Mouse (Mus musculus): Measurements from ENCODE around the gene Scamp1.
A peak's percentile ranks its signal among the peaks of the same experiment; 100 is the strongest.

The Scamp1 gene

DNA sequence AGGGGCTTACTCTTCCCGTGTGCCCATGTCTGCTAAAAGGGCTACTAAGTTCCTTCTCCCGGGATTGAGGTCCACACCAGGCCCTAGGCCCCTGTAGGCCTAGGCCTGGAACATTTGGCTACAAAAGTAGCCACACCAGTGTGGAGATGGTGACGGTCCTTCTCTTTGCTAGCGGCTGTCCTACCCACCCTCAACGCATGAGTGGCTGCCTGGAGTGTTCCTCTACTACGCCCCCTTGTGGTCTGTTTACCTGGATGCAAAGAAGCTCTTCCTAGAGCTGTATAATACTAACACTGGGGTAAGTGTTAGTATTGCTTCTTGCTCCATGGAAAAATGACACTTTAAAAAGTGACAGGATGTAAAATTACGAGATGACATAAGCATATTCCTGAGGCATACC is 108.5 kb downstream of the Scamp1 start:
- no peak for DNase-seq (ENCODE audit: low spot score)

DNA sequence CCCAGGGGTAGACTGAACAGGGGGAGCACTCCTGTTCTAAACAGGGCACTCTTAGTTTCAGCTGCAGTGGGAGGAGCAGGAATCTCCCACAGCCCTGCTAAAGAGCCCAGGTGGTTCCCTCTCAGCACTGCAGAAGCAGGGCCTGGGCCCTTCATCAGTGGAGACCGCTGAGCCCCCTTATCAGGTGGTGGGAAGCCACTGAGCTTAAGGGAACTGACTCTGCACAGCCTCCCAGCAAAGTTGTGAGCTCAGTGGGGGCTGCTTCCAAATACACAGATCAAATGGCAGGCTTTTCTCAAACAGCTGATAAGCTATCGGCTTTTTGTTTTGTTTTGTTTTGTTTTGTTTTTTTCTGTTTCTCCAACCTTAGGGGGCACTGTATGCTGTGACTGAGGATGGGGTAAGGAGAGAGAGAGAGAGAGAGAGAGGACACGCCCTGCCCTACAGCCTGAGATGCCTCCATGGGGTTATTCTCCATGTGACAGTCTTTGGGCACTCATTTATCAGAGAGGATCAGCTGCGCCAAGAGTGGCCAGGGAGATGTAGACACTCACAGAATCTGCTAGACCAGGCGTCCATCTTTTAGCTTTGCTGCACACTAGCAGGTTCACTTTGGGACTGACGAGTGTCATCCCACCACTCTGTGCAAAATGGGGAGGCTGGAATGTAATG is 110.1 kb downstream of the Scamp1 start:
- no peak for DNase-seq (ENCODE audit: low spot score)

DNA sequence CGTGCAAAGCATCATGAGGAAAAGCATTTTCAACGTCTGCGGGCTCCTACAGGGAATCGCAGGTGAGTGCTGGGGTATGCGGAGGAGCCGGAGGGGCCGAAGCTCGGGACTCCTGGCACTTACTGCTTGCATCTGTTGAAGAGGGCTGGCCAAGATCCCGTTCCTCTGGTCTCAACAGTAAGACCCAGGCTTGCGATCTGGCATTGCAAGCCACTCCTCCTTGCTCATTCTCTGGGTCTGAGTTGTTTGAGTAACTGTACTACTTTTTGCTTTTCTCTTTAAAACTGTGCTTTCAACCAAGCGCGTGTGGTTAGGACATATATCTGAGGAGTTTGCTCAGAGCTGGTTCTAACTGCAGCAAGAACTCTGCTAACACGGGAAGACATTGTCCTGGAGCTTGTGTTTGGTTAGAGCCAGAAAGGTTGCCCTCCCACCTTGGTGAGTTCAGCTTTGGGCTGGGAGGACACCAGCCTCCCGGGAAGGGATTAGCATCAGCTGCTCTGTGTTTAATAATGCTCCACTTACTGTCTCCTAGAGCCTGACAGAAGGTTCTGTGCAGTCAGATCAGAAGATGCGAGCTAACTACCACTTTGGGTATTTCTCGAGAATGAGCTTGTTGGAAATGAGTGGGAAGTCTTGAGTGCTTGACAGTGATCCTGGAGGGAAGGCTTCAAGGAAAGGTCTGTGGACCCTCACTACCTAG is 110.9 kb downstream of the Scamp1 start:
- DNase-seq (ENCODE audit: low spot score): no peak

DNA sequence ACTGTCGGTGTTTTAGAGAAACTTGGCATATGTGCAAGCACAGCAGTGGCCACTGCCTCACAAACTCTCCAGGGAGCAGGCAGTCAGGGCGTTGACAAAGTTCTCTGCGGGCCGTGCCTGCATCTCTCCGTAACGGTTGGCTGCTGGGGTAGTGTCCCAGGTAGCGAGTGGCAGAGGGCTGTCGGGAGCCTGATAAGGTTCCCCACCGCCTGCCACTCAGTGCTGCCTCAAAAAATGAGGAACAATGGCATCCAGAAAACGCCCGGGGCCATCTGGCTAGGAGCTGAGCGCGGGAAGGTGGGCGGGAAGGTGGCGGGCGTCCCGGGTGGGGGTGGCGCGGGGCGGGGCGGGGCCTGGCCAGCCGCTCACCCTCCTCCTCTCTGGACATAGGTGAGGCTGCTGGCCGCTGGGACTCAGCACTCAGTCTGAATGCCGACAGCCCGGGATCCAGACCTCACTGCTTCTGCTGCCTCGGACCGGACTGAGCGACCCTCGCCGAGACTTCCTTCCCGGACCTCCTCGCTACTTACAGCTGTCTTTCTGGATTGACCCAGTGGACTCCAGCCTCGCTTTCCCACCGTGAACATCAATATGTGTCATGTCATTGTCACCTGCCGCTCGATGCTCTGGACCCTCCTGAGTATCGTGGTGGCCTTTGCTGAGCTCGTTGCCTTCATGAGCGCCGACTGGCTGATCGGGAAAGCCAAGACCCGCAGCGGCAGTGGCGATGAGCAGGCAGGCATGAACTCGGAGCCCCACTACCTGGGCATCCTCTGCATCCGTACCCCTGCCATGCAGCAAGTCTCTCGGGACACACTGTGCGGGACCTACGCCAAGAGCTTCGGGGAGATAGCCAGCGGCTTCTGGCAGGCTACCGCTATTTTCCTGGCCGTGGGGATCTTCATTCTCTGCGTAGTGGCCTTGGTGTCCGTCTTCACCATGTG is 111.8 kb downstream of the Scamp1 start:
- DNase-seq (ENCODE audit: low spot score): peak; percentile 62

DNA sequence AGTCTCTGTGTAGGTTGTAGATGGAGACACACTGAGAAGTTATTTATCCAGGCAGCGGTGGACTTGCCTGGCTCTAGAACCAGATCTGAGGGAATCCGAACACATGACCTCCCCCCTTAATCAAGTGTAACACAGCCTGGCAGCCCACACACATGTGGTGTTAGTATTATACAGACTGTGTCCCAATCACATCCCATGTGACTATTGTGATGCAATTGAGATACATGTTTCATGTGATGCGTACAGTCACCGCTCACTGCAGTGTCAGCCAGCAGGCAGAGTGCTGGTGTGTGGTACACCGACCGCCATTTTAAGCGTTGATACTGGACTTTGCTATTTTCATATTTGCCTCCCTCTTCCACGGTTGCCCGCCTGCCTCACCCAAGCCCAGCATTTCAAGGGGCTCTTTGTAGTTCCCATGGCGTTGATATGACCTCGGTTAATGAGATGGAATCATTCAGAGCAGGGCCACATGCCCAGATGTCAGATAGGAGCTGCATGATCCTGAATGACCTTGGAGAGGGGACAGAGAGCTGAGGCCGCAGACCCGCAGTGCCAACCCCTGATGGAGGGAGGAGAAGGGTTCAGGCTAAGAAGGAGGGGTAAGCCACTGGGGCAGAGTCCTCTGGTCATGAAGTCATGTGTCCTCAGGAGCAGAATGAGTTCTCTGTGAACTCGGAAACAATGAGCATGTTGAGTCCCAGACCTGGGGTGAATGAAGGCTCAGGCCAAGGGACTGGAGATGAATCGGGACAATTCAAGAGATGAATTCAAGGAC is 112.9 kb downstream of the Scamp1 start:
- DNase-seq (ENCODE audit: low spot score): no peak

DNA sequence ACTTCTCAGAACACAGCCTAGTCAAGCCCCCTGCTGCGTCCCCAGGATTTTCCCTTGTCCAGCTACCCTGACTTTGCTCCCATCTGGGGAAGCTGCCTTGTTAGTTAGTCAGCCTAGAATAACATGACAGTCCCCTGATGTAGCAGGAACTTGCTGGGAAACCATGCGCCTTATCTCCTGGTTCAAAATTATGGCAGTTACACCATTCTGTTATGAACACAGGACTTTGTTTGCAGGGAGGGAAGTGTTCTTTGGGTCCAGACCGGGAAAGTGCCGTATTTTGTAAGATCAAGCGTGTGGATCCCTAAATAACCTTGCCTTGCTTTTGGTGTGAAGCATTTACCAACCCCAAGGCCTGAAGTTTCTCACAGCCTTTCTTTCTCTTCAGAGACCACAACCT is 114.0 kb downstream of the Scamp1 start:
- no peak for DNase-seq (ENCODE audit: low spot score)

DNA sequence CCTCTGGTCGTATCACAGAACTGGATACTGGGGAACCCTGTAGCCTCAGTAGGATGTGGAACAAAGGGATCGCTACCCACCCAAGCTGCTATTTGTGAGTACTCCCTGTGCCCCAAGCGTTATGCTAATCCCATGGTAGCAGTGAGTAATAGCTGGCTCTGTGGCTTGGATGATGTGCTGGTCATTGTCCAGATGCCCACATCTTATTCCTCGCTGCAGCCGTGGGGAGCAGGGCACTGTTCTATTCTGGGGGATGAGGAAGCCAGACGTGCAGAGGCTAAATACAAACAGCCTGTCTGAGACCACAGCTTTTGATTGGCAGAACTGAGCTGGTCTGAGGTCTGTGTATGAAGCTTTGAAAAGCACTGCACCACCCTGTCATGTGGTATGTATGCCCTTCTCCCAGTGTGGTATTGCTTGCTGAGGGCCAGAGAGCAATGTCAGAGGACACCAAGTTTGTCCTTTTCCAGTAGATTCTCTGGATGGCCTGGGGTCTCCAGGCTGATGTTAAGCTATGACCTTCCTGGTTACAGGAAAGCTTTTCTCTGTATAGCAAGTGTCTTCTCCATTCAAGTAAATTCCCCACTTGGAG is 116.2 kb downstream of the Scamp1 start:
- DNase-seq (ENCODE audit: low spot score): no peak

DNA sequence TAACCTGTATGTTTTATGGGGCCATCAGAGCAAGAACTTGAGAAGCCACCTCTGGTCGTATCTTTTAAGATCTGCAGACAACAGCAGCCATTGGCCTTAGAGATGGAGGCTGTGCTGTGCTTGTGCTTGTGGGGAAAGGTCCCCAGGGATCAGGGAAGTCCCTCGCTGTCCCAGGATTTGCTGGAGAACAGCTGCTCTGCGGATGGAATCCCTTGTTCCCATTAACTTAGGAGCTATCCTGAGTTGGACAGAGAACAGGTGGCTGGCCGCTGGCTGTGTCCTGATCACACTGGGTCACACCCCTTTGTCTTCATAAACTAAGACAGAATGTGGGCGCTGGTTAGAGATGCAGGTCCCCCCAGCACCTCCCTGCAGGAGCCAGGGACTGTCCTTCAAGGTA is 117.3 kb downstream of the Scamp1 start:
- DNase-seq (ENCODE audit: low spot score): no peak

DNA sequence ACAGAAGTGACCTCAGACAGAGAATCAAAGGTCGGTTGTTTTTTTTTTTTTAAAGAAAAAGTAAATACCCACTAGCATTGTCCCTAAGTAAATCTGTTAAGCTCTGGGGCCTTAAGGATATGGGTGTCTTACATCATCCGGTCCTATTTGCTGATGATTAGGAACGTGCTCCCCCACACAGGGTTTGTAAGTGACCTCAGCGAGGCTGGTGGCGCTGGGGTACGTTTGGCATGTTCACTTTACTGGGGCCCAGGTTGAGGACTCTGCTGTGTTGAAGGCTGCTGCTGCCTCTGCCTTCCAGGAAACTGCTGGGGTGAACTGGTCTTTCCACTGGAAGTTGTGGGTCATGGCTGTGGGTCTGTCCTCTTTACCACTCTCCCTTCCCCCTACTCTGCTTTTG is 121.2 kb downstream of the Scamp1 start:
- no peak for DNase-seq (ENCODE audit: low spot score)

DNA sequence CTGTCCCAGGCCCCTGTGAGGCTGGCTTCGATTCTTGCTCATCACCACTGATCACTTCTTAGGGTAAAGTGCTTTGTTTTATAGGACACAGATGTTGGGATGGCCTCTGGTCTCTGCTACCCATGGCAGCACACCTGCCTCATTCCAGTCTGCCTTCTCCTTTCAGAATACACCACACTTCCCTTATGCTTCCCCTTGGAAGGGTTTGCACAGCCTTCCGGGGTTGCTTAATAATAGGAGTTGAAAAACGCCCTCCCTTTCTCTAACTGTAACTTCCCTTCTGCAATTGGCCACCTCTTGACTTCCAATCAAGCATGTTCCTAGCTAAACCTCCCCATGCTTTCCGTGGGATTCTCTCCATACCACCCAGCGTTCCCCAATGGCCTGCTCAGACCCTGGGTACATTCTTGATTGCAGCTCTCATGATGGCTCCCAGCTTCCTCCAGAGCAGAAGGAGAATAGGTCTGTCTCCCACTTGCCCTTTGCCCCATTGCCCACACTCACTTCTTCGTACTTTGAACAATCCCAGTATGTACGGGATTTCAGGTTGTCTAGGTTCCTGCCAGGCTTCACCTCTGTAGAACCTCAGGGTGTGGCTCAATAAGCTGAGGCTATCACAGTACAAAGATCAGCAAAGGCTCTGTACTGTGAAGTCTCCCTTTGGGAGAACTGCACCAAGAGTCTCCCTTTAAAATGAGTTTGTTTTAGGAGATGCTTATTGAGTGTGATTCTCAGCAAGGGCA is 126.0 kb downstream of the Scamp1 start:
- DNase-seq (ENCODE audit: low spot score): no peak

DNA sequence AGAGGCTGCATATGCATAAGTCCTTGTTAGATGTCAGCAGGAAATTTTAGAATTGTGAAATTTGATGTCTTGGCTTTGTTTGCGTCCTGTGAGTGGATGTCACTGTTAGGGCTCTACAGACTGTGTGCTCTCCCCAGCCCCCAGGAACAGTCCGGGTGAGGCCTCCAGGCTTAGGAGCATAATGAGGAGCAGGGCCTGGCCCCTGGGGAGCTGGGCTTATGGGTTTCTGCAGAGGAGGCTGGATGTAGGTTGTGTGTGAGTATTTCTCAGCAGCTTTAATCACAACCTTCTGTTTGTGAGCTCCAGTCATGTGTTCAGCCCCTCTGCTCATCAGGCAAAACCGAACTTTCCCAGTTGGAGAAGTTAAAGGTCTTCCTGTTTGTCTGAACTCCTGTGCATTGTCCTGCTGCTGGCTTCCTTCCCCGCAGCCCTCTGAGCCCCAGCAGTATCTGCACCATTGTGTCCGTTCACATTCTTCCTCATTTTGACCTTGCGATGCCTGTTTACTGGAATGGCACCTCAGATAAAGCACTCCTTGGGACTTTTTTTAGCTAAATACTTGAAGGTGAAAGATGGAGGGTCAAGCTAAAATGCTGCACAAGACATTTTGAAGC is 126.7 kb downstream of the Scamp1 start:
- DNase-seq (ENCODE audit: low spot score): peak; percentile 43

DNA sequence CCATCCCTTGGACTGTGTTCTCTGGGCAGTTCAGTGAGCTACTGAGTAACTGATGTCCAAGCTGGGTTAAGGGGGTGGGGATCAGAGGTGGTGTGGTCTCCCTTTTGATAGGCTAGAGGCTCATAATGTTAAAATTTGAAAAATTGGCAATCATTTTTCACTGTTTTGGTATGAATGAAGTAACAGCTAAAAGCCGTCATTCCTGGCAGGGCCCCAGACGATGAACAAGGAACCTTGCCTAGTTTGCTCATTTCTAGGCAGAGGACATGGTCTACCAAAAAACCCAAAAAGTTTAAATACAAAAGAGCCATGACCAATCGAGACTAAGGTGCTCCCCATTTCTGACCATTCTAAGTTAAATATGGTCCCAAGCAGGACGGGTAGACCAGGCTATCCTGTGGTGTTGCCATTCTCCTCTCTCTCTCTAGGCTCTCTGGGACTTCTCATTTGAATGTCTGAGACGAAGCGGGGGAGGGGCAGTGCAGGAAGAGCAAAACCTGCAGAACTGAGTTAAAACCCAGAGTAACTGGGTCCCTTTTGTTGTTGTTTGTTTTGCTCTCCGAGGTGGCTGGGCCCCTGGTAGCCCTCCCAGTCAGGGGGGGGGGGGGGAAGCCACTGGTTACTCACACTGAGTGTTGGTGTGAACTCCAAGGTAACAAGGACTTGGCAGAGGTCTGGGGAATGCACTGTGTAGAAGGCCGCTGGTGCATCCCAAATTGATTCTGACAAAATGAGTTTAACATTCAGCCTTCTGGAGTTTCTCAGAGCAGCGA is 129.8 kb downstream of the Scamp1 start:
- DNase-seq (ENCODE audit: low spot score): no peak

DNA sequence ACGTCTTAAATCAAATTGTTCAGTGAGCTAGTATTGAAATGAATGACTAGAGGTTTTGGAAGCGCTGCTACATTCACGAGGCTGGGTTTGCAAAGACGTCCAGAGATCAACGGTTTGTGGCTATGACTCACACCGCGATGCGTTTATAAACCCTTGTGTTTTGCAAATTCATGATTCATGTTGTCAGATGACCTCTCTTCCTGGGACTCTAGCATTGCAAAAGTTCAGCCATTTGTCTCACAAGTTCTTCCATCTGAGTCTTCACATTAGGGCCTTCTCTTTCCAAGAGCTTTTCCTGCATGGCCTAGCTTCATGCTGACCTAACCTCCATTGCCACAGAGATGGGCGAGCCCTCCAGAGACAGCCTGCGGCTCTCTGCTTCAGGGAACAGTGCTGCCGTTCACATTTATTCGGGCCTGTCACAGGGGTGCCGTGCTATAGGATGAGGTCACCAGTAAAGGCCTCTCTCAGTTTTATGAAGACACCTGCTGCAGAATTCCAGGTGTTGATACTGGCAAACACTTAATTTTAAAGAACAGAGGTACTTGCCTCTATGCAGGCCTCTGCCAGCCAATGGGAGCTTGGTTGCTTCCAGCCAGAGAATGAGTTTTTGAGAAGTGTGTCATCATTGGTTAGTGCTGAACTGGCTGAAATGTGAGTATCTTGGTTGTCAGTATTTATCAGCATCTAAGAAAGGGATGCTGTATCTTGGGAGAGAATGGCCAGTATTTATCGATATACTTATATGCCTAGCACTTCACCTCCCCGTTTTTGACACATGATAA is 131.0 kb downstream of the Scamp1 start:
- DNase-seq (ENCODE audit: low spot score): peak; percentile 85

DNA sequence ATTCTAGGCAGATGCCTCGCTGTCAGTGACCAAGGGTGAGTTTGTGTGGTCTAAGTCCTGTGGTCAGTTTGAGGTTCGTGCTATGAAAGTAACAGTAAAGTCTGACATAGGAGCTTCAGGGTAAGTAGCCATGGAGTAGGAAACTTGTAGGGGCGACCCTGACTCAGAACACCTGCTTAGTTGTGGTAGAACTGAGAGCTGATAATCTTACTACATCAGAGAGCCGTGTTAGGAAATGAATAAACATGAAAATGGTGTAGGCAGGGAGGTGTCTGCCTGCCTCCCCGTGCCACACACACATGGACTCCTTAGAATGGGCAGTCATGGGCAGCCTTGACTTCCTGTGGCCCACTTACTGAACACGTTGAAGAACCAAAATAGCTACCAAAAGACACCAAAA is 132.0 kb downstream of the Scamp1 start:
- no peak for DNase-seq (ENCODE audit: low spot score)

DNA sequence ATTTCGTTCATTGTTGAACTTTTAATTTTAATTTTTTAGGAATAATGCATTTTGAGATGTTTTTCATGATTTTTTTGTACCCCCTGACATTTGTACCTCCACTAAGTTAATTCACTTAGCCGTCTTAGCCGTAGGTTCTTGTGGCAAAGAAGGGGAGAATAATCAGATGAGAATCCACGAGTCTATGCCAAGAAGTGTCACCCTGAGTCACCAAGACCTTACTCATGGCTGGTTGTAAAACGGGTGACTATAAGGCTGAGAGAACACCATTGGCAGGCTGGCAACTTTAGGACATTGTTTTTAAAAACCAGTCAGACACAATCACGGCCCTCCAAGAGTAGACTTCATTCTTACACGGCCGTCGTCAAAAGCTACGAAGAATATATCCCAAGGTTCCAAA is 132.8 kb downstream of the Scamp1 start:
- no peak for DNase-seq (ENCODE audit: low spot score)

Data from adipocyte (in vitro differentiated cells).